Mouse (Mus musculus): ENCODE measurements around the gene Ddc. TPM values are rescaled to one million over a fixed set of nuclear protein-coding genes. Genes with fewer than 3 reads are reported as not detected.

The Ddc gene
- total and polyA plus RNA-seq, 3 experiments, result 0.17 to 0.33 TPM; not detected in 1

- Histone ChIP-seq H3K27me3 (replicated peaks) (no peaks in the 10 kb centered on the region), H3K79me2 (replicated peaks; ENCODE audit: control insufficient read depth, extremely low read depth, insufficient read depth, poor library complexity, severe bottlenecking) (peaks cover 12% of the 10 kb centered on the region; the same call in 1 of the 2 replicates), H3K4me3 (replicated peaks in 1 of 3; ENCODE audit: low read depth in 2 of 3, low read length in 2 of 3, poor library complexity in 1 of 3) (no peak overlapping the region), H3K36me3 (replicated peaks in 1 of 2; ENCODE audit: control insufficient read depth in 1 of 2, insufficient read depth in 1 of 2, low read length in 1 of 2) (peaks cover 35 to 79% of the 10 kb centered on the region in 2 experiments), H3K4me2 (ENCODE audit: insufficient read depth, low read depth, poor library complexity, severe bottlenecking) (no peak overlapping the region), H3K9ac (ENCODE audit: insufficient read depth, low read depth) (no peak overlapping the region), H3K9me3 (replicated peaks; ENCODE audit: low read length) (peaks cover 1% of the 10 kb centered on the region), H3K4me1 (ENCODE audit: control insufficient read depth in 1 of 2, insufficient read depth in 2 of 2) (peaks cover 39 to 94% of the 10 kb centered on the region in 2 experiments), H3K27ac (ENCODE audit: insufficient read depth, low read depth) (no peak overlapping the region)
- dilution Hi-C loops (cut with MboI; ENCODE audit: extremely low pct_ligation_motif_present, extremely low pct_unique_long_range_greater_than_20kb, low sequenced_read_pairs) (no loop called here), in situ Hi-C loops (cut with MboI; ENCODE audit: low pct_ligation_motif_present, low pct_unique_long_range_greater_than_20kb, low sequenced_read_pairs) (no loop called here)
- TF ChIP-seq BHLHE40 (IDR thresholded peaks at IDR 0.05; ENCODE audit: low read depth, low read length) (no peak), UBTF (IDR thresholded peaks at IDR 0.05; ENCODE audit: low read depth, low read length) (no peak), SIN3A (IDR thresholded peaks at IDR 0.05; ENCODE audit: low read length) (no peak), CHD2 (IDR thresholded peaks at IDR 0.05; ENCODE audit: low read length) (no peak), RAD21 (IDR thresholded peaks at IDR 0.05; ENCODE audit: low read depth, low read length) (no peak), POLR2A (IDR thresholded peaks at IDR 0.05; ENCODE audit: low read depth, low read length) (no peak), ETS1 (conservative IDR thresholded peaks at IDR 0.05; ENCODE audit: low read depth, low read length) (no peak), ZKSCAN1 (IDR thresholded peaks at IDR 0.05; ENCODE audit: borderline replicate concordance, low read depth, low read length) (no peak), ELF1 (IDR thresholded peaks at IDR 0.05; ENCODE audit: low read depth, low read length) (no peak), NRF1 (IDR thresholded peaks at IDR 0.05; ENCODE audit: low read depth, low read length) (no peak), MAFK (IDR thresholded peaks at IDR 0.05; ENCODE audit: insufficient replicate concordance, low read length) (no peak), MAZ (IDR thresholded peaks at IDR 0.05; ENCODE audit: low read depth, low read length) (no peak), E2F4 (IDR thresholded peaks at IDR 0.05; ENCODE audit: insufficient replicate concordance, low read depth, low read length) (no peak), MAX (IDR thresholded peaks at IDR 0.05; ENCODE audit: low read length) (no peak)
- no peak for DNase-seq (ENCODE audit: extremely low read depth)
These were observed 127.3 kb downstream of the Ddc start for GRCm38 (mm10) chr11:11770691-11771090.

- dilution Hi-C loops (cut with MboI; ENCODE audit: extremely low pct_ligation_motif_present, extremely low pct_unique_long_range_greater_than_20kb, low sequenced_read_pairs), result no loop called here
- in situ Hi-C loops (cut with MboI; ENCODE audit: low pct_ligation_motif_present, low pct_unique_long_range_greater_than_20kb, low sequenced_read_pairs), result no loop called here
- no peak overlapping the region for H3K27ac ChIP-seq (ENCODE audit: insufficient read depth, low read depth)
- peaks cover 12% of the 10 kb centered on the region for H3K79me2 ChIP-seq (replicated peaks; ENCODE audit: control insufficient read depth, extremely low read depth, insufficient read depth, poor library complexity, severe bottlenecking)
- H3K4me3 ChIP-seq (replicated peaks in 1 of 3; ENCODE audit: low read depth in 2 of 3, low read length in 2 of 3, poor library complexity in 1 of 3), result no peak overlapping the region
- DNase-seq (ENCODE audit: extremely low read depth), result no peak
- peaks cover 30 to 93% of the 10 kb centered on the region in 2 experiments for H3K4me1 ChIP-seq (ENCODE audit: control insufficient read depth in 1 of 2, insufficient read depth in 2 of 2)
- H3K9me3 ChIP-seq (replicated peaks; ENCODE audit: low read length), result peaks cover 1% of the 10 kb centered on the region
- no peak for TF ChIP-seq SMC3 (IDR thresholded peaks at IDR 0.05; ENCODE audit: low read depth, low read length)
- TF ChIP-seq MAFK (IDR thresholded peaks at IDR 0.05; ENCODE audit: insufficient replicate concordance, low read length), result no peak
- no peak for TF ChIP-seq USF1 (IDR thresholded peaks at IDR 0.05; ENCODE audit: low read depth, low read length)
- no peak for TF ChIP-seq UBTF (IDR thresholded peaks at IDR 0.05; ENCODE audit: low read depth, low read length)
- H3K9ac ChIP-seq (ENCODE audit: insufficient read depth, low read depth), result no peak overlapping the region
- no peaks in the 10 kb centered on the region for H3K27me3 ChIP-seq (replicated peaks)
- H3K4me2 ChIP-seq (ENCODE audit: insufficient read depth, low read depth, poor library complexity, severe bottlenecking), result no peak overlapping the region
- peaks cover 37 to 77% of the 10 kb centered on the region in 2 experiments for H3K36me3 ChIP-seq (replicated peaks in 1 of 2; ENCODE audit: control insufficient read depth in 1 of 2, insufficient read depth in 1 of 2, low read length in 1 of 2)
These were observed 128.7 kb downstream of the Ddc start for GRCm38 (mm10) chr11:11769281-11769680.

Data from CH12.LX (cell line).